Mouse (Mus musculus) midbrain, embryonic 12.5 days (tissue): ENCODE measurements around the gene Flt1. TPM values are rescaled to one million over a fixed set of nuclear protein-coding genes. Genes with fewer than 3 reads are reported as not detected.
A peak's percentile ranks its signal among the peaks of the same experiment; 100 is the strongest.

ENCODE experiments used
- ATAC-seq: fragments of 200-750 bp; cut with Nextera tagmentation; 2 replicates; pipeline ENCODE4 v1.8.0; 2017; ENCODE audit warnings: low read depth, moderate TSS enrichment, moderate library complexity; ENCODE audit not compliant: low FRiP score
- H3K27ac ChIP-seq: fragments of 300-500 bp; sonication (generic); replicated peaks from 2 replicates; pipeline ENCODE4 v1.5.1; 2016; ENCODE audit warnings: mild to moderate bottlenecking
- H3K27me3 ChIP-seq: fragments of 300-500 bp; sonication (generic); 2 replicates; pipeline ENCODE4 v1.6.1; 2016; ENCODE audit warnings: mild to moderate bottlenecking
- H3K36me3 ChIP-seq: fragments of 300-500 bp; sonication (generic); 2 replicates; pipeline ENCODE4 v1.6.1; 2016
- H3K4me1 ChIP-seq: fragments of 300-500 bp; sonication (generic); 2 replicates; pipeline ENCODE4 v1.6.1; 2016
- H3K4me2 ChIP-seq: fragments of 300-500 bp; sonication (generic); replicated peaks from 2 replicates; pipeline ENCODE4 v1.6.1; 2016; ENCODE audit warnings: mild to moderate bottlenecking, moderate library complexity
- H3K4me3 ChIP-seq: fragments of 300-500 bp; sonication (generic); 2 replicates; pipeline ENCODE4 v1.5.1; 2016; ENCODE audit warnings: mild to moderate bottlenecking
- H3K9ac ChIP-seq: fragments of 300-500 bp; sonication (generic); replicated peaks from 2 replicates; pipeline ENCODE4 v1.6.1; 2016; ENCODE audit warnings: mild to moderate bottlenecking, moderate library complexity
- H3K9me3 ChIP-seq: fragments of 300-500 bp; sonication (generic); 2 replicates; pipeline ENCODE4 v1.6.1; 2016; ENCODE audit warnings: mild to moderate bottlenecking
- WGBS: fragments of 180-500 bp; shearing (Covaris S2); methylation state at CpG from one replicate; pipeline ENCODE4 v1.1.7; 2016; 5-methylcytosine and 5-hydroxymethylcytosine counted together
- polyA plus RNA-seq: library from polyadenylated mRNA; unstranded; fragments of >200 nt; fragmentation: Nextera tagmentation; extraction: Ambion mirVana; gene quantifications from 2 replicates; pipeline ENCODE4 v1.2.1, GENCODE M21; 2016

The Flt1 gene
- polyA plus RNA-seq, 1 experiment from 2014 or later, result 12.6 TPM

DNA sequence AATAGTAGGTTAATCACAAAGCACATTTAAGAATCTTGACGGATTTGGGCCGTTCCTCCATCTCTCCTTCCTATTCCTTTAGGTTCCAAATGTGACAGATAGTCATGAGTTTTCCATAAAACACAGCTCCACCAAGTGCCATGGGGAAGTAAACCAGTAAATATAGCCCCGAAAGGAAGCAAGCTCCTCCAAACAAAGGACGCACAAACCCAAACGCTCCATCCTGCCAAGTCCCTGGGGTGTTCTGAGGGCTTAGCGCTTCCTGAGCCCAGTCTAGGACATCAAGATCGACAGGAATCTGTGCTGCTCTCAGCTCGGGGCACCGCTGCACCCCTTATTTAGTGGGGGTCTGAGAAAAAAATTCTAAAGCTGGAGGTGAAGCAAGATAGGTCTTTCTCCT, 141.2 kb downstream of the Flt1 start:
- no peak overlapping the region for H3K4me2 ChIP-seq
- no peaks in the 10 kb centered on the region for H3K4me1 ChIP-seq
- no peak overlapping the region for H3K27ac ChIP-seq
- H3K27me3 ChIP-seq, result no peaks in the 10 kb centered on the region
- no peaks in the 10 kb centered on the region for H3K36me3 ChIP-seq
- WGBS, result 80% methylated on average over 9 of the region's 9 CpGs
- no peaks in the 10 kb centered on the region for H3K9me3 ChIP-seq
- no peak overlapping the region for H3K4me3 ChIP-seq
- ATAC-seq, result no peak
- H3K9ac ChIP-seq, result no peak overlapping the region

DNA sequence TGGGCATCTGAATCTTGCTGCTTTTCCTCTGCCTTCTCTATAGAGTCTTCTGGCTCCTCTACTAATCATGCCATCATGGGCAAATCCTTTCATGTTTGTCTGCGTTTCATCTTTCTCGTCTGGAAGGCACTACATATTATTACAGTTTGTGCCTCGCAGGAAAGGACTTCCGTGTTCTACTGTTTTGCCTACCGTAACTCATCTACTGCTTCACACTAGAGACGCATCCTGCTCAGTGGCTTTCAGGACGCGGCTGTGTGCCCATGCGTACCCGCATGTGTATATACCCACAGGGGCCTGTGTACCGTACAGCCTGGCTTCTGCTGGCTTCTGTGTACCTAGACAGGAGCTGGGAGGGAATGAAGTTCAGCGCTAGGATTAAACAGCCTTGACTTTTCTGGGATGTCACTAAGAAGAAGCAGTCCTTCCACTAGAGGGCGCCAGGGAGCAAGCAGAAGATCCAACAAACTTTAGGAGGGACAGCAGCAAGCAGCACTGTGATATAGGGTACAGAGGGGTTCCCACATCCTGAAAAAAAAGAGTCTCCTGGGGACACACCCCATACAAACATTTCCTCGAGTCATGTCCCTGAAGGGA, 142.0 kb downstream of the Flt1 start:
- Histone ChIP-seq H3K4me1 (no peaks in the 10 kb centered on the region), H3K4me2 (no peak overlapping the region), H3K27ac (no peak overlapping the region), H3K27me3 (no peaks in the 10 kb centered on the region), H3K9me3 (no peaks in the 10 kb centered on the region), H3K9ac (no peak overlapping the region), H3K36me3 (no peaks in the 10 kb centered on the region), H3K4me3 (no peak overlapping the region)
- no peak for ATAC-seq
- WGBS, result 51% methylated on average over 14 of the region's 14 CpGs

DNA sequence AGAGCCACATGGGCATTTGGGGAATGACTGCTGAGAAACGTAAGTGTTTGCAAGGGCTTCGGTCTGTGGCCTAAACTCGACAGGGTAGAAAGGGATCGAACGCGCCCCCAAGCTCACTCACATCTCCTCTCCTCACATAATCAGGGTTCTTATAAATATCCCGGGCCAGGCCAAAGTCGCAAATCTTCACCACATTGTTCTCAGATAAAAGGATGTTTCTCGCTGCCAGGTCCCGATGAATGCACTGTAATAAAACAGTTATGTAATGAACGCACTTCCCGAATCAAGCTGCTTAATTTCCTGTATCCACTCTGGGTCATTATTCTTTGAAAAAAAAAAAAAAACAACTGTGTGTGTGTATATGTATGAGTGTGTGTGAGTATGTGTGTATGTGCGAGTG, 145.6 kb downstream of the Flt1 start:
- H3K9me3 ChIP-seq, result no peaks in the 10 kb centered on the region
- no peak overlapping the region for H3K4me3 ChIP-seq
- no peaks in the 10 kb centered on the region for H3K27me3 ChIP-seq
- WGBS, result 91% methylated on average over 13 of the region's 13 CpGs
- H3K36me3 ChIP-seq, result no peaks in the 10 kb centered on the region
- no peak overlapping the region for H3K27ac ChIP-seq
- no peak overlapping the region for H3K4me2 ChIP-seq
- no peak for ATAC-seq
- no peaks in the 10 kb centered on the region for H3K4me1 ChIP-seq
- no peak overlapping the region for H3K9ac ChIP-seq

DNA sequence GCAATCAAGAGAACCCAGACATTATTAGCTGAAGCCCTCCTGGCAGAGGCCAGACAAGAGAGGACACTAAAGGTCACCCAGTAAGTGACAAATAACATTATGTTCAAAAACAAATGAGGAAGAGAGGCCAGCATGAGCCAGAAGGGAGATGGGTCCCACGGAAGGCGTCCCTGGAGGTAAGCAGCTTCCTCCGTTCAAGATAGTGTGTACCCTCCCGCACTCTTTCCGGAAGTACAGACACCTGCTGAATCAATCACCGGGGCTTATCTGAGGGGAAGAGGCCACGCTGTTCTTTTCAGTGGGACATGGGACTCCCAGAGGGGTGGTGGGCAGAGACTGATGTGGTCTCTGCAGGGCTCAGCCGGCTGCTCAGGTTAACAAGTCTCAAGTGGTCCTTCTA, 146.1 kb downstream of the Flt1 start:
- WGBS, result 91% methylated on average over 8 of the region's 8 CpGs
- no peaks in the 10 kb centered on the region for H3K4me1 ChIP-seq
- H3K36me3 ChIP-seq, result no peaks in the 10 kb centered on the region
- H3K9ac ChIP-seq, result no peak overlapping the region
- ATAC-seq, result no peak
- no peak overlapping the region for H3K4me2 ChIP-seq
- no peaks in the 10 kb centered on the region for H3K9me3 ChIP-seq
- no peak overlapping the region for H3K4me3 ChIP-seq
- no peaks in the 10 kb centered on the region for H3K27me3 ChIP-seq
- H3K27ac ChIP-seq, result no peak overlapping the region

DNA sequence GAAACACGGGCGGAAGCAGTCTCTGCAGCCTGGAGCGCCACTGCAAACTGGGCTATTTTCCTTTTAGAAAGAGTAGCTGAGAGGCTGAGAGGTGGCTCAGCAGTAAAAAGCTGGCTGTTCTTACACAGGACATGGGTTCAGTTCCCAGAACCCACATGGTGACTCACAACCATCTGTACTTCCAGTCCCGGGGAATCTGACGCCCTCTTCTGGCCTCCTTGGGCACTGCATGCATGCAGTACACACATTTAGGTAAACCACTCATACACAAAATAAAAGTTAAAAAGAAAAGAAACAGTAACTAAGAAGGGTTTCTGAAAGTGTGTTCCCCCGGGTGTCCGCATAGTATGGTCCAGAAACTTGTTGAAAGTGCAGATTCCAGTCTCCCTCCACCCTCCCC, 146.7 kb downstream of the Flt1 start:
- H3K36me3 ChIP-seq, result no peaks in the 10 kb centered on the region
- H3K9me3 ChIP-seq, result no peaks in the 10 kb centered on the region
- no peaks in the 10 kb centered on the region for H3K4me1 ChIP-seq
- 92% methylated on average over 7 of the region's 7 CpGs for WGBS
- H3K9ac ChIP-seq, result no peak overlapping the region
- no peak overlapping the region for H3K27ac ChIP-seq
- H3K27me3 ChIP-seq, result no peaks in the 10 kb centered on the region
- H3K4me3 ChIP-seq, result no peak overlapping the region
- no peak for ATAC-seq
- H3K4me2 ChIP-seq, result no peak overlapping the region

DNA sequence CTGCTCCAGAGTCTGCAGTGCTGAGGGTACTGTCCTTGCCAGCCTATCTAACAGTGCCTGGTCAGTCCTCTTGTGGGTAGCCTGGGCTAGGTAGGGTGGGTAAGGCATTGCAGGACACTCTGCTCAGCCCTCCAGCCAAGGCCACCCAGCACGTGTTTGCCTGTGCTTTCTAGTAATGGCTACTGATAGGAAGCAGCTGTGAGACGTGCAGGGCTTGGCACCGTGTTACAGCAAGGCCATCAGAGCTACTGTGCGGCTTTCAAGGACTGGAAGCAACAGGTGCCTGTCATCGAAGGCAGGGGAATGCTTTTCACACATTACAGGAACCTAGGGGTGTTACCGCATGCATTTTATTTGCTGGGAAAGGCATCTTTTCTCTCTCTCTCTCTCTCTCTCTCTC, 148.8 kb downstream of the Flt1 start:
- H3K9ac ChIP-seq, result no peak overlapping the region
- no peak overlapping the region for H3K4me2 ChIP-seq
- H3K4me3 ChIP-seq, result no peak overlapping the region
- H3K27me3 ChIP-seq, result no peaks in the 10 kb centered on the region
- no peaks in the 10 kb centered on the region for H3K9me3 ChIP-seq
- no peak for ATAC-seq
- H3K4me1 ChIP-seq, result no peaks in the 10 kb centered on the region
- 80% methylated on average over 6 of the region's 6 CpGs for WGBS
- H3K36me3 ChIP-seq, result no peaks in the 10 kb centered on the region
- H3K27ac ChIP-seq, result no peak overlapping the region

DNA sequence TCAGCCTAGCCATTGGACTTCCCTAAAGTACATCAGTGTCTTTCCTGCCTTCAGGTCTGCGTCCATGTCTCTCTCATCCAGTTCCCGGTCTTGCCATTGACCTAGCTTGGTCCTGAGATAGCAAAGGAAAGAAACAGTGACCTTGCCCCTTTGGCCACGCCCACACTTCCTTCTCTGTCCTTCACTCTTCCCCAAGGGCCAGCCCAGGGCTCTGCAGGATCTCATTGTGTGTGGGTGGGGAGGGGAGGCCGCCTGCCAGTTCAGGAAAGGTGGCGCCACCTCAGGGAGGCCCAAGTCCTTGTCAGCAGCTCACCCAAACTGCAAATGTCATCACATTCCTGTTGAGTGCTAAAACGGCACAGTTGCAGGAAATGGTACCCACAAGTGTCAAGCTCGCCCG, 151.3 kb downstream of the Flt1 start:
- ATAC-seq, result no peak
- H3K27me3 ChIP-seq, result no peaks in the 10 kb centered on the region
- no peaks in the 10 kb centered on the region for H3K4me1 ChIP-seq
- WGBS, result 70% methylated on average over 8 of the region's 8 CpGs
- no peaks in the 10 kb centered on the region for H3K9me3 ChIP-seq
- H3K36me3 ChIP-seq, result no peaks in the 10 kb centered on the region
- H3K4me3 ChIP-seq, result no peak overlapping the region
- no peak overlapping the region for H3K9ac ChIP-seq
- H3K27ac ChIP-seq, result no peak overlapping the region
- H3K4me2 ChIP-seq, result no peak overlapping the region

DNA sequence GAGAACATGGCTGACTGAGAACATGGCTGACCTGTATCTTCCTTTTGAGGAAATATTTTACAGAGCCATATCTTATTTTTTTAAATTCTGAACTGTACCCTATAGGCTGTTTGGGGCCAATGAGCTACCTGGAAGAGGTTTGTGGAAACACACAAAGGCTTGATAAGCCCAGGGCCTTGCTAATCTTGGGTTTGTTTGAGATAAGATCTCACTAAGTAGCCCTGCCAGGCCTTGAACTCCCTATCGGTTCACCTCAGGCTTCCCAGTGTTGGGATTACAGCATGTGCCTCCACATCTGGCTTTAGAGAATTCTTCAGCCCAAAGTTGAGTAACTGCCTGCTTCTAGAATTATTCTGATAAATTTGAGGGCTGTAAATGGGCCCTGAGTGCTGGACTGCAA, 152.3 kb downstream of the Flt1 start:
- Histone ChIP-seq H3K9ac (no peak overlapping the region), H3K4me1 (no peaks in the 10 kb centered on the region), H3K27me3 (no peaks in the 10 kb centered on the region), H3K4me2 (no peak overlapping the region), H3K4me3 (no peak overlapping the region), H3K27ac (no peak overlapping the region), H3K9me3 (no peaks in the 10 kb centered on the region), H3K36me3 (no peaks in the 10 kb centered on the region)
- WGBS, result 92% methylated on average over 1 of the region's 1 CpGs
- no peak for ATAC-seq

DNA sequence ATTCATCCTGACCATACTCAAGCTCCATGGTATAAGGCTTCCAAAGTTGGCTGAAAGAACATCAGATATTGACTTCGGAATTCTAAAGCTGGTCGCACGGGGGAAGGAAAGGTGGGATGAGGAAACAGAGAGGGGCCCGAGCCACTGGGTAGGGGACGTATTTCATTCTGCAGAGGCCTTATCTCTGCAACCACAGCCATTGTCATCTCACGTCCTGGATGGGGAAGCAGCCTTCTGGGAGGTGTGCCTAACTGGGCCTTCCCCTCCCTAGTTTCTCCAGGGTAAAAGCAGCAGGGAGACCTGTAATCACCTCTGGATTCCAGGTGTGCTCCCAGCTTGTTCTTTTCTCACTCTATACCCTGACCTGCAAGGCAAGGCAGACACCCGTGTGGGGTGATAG, 153.1 kb downstream of the Flt1 start:
- no peaks in the 10 kb centered on the region for H3K4me1 ChIP-seq
- H3K9me3 ChIP-seq, result no peaks in the 10 kb centered on the region
- no peaks in the 10 kb centered on the region for H3K36me3 ChIP-seq
- no peak for ATAC-seq
- H3K9ac ChIP-seq, result no peak overlapping the region
- H3K4me3 ChIP-seq, result no peak overlapping the region
- H3K27ac ChIP-seq, result no peak overlapping the region
- no peak overlapping the region for H3K4me2 ChIP-seq
- H3K27me3 ChIP-seq, result no peaks in the 10 kb centered on the region
- 87% methylated on average over 7 of the region's 7 CpGs for WGBS

DNA sequence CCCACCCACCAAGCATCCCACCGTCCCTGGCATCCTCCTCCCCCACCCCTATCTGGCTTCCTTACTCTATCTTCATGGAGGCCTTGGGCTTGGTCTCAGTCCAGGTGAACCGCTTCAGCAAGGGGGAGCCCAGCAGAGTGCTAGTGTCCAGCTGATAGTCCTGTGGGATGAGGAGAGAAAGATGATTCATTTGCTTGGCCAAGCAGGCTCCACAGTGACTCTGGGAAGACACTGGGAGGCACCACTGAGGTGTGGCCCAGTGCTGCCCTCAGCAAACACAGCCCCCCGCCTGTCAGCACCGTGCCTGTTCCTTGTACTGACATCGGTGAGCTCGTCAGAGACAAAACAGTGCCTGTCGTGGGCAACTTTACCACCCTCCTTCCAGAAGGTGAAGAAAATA, 159.5 kb downstream of the Flt1 start:
- Histone ChIP-seq H3K4me3 (no peak overlapping the region), H3K27me3 (no peaks in the 10 kb centered on the region), H3K36me3 (no peaks in the 10 kb centered on the region), H3K4me2 (no peak overlapping the region), H3K9me3 (no peaks in the 10 kb centered on the region), H3K27ac (no peak overlapping the region), H3K4me1 (peaks cover 9% of the 10 kb centered on the region), H3K9ac (no peak overlapping the region)
- no peak for ATAC-seq
- WGBS, result 77% methylated on average over 7 of the region's 7 CpGs

DNA sequence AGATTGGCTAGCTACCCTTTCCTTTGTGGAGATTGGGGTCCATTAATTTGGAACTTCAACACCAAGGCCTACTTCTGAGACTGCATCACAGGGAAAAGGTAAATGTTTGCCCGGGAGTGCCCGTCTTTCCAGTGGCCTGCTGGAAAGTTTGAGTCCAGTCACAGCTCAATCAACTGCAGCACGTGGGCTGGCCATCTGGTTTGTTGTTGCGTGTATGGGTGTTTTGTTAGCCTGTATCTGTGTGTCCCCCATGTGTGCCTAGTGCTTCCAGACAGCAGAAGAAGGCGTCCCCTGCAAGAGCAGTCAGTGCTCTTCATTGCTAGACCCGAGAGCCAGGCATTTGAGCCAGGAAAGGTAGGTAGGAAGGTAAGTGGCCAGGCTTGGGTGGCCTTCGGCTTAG, 160.4 kb downstream of the Flt1 start:
- 90% methylated on average over 7 of the region's 7 CpGs for WGBS
- Histone ChIP-seq H3K9me3 (no peaks in the 10 kb centered on the region), H3K36me3 (no peaks in the 10 kb centered on the region), H3K27ac (no peak overlapping the region), H3K4me1 (peaks cover 9% of the 10 kb centered on the region), H3K4me3 (no peak overlapping the region), H3K4me2 (no peak overlapping the region), H3K27me3 (no peaks in the 10 kb centered on the region), H3K9ac (no peak overlapping the region)
- ATAC-seq, result no peak

DNA sequence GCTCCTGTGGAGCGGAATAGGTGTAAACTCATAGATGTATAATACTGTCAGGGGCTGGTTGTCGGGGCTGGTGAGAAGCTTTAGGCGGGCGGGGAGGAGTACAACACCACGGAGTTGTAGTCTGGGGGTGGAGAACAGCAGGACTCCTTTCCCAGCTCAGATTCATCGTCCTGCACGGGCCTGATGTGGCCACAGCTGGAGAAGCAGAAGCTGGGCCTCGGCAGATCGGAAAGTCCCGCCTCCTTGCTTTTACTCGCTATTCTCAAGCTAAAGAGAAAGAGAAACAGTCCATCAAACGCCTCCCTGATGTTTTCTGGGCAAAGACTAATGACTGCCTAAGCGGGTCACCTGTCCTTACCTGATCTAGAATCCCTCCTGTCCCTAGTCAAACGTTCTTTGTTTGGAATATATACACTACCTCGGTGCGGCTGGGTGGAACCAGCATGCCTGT, 161.6 kb downstream of the Flt1 start:
- ATAC-seq, result no peak
- Histone ChIP-seq H3K9ac (no peak overlapping the region), H3K4me2 (peak overlapping the region; percentile 35), H3K4me3 (no peak overlapping the region), H3K9me3 (no peaks in the 10 kb centered on the region), H3K27ac (no peak overlapping the region), H3K4me1 (peaks cover 9% of the 10 kb centered on the region), H3K27me3 (no peaks in the 10 kb centered on the region), H3K36me3 (no peaks in the 10 kb centered on the region)
- WGBS, result 24% methylated on average over 16 of the region's 16 CpGs

DNA sequence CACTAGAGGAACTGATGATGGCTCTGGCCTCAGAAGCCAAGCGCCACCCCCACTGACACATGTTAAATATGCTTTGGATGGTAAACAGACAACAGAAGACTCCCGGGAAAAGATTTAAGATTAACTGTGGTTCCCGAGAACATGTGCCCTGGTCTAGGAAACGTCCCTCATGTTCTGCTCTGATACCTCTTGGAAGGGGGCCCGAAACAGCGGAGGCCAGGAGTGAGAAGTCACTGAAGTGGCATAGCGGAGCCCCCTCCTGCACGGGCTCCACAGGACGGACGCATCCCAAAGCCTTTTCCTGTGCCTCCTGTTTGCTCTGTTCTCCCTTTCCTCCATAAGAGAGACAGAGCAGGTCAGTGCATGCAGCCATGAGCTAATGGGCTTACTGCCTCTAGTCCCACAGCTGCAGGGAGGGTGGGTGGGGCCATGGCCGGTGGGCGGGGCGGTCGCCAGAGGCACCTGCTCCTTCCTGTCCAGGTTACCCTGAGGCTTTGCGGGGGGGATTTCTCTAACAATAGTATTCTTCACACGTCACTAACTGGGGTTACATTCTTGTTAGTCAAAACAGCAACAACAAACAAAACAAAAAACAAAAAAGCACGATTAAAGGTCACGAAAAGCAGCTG, 162.2 kb downstream of the Flt1 start:
- Histone ChIP-seq H3K4me1 (peaks cover 9% of the 10 kb centered on the region), H3K4me2 (peak overlapping the region; percentile 35), H3K9ac (no peak overlapping the region), H3K27ac (no peak overlapping the region), H3K36me3 (no peaks in the 10 kb centered on the region), H3K9me3 (no peaks in the 10 kb centered on the region), H3K4me3 (no peak overlapping the region), H3K27me3 (no peaks in the 10 kb centered on the region)
- peak; percentile 38; the same call in 1 of the 2 replicates for ATAC-seq
- 40% methylated on average over 18 of the region's 18 CpGs for whole genome bisulfite sequencing
